Mouse (Mus musculus) left cerebral cortex, postnatal 14 days (tissue): ENCODE measurements around the gene Pphln1. TPM values are rescaled to one million over a fixed set of nuclear protein-coding genes. Genes with fewer than 3 reads are reported as not detected.
A peak's percentile ranks its signal among the peaks of the same experiment; 100 is the strongest.
"Not testable (repeated sequence)": the region's sequence is repeated elsewhere in the genome, so short reads cannot be mapped to it uniquely, and the experiment has no call there.

ENCODE experiments used
- DNase-seq, 2 experiments: peaks; one replicate each; pipeline ENCODE4 v3.0.0; 2021 to 2022; ENCODE audit warnings: low spot score in 2 of 2, mixed read lengths in 1 of 2
- intact Hi-C: fragments of 180-260 bp; cut with DNase I; formaldehyde crosslinking; loops from one replicate; pipeline ENCODE4 v1.15.1; 2025
- long read RNA-seq, 2 experiments: library from polyadenylated mRNA; stranded (forward); transcript quantifications; one replicate each; pipeline ENCODE4 v2.0.0; 2021
- total RNA-seq, 2 experiments: library from RNA; stranded (reverse); gene quantifications; 2 replicates each; pipeline ENCODE4 v1.2.3; 2021

Gene Pphln1
- total RNA-seq = 10 to 100 TPM; 34.8 to 37.3 TPM
- long read RNA-seq, experiment 1, transcript Pphln1-203 (8 exons, 1,154 nt) = major isoform, 7 of 18 reads
- long read RNA-seq, experiment 1, partial matches to known transcripts = 0 of 18 reads
- long read RNA-seq, experiment 1, other reads (novel, unspliced or antisense) = 11 of 18 reads
- long read RNA-seq, experiment 2, transcript Pphln1-203 (8 exons, 1,154 nt) = major isoform, 6 of 10 reads
- long read RNA-seq, experiment 2, partial matches to known transcripts = 0 of 10 reads
- long read RNA-seq, experiment 2, other reads (novel, unspliced or antisense) = 4 of 10 reads

GRCm38 (mm10) chr15:93397826-93398698 is at the start of gene Pphln1, which contains the start of gene Zcrb1:
Gene Pphln1 (plus strand): TSS chr15:93398350.
Gene Zcrb1 (minus strand): TSS chr15:93398334.
- DNase-seq = peak; percentile 62 to 83
- intact Hi-C loops = loop anchor here (5.0 kb wide), 1 partner anchor 121 kb away; the partner anchor contains the start of gene Gxylt1

GRCm38 (mm10) chr15:93358346-93359095 is 39.6 kb upstream of the Pphln1 start:
- intact Hi-C loops = no loop called here
- no peak for DNase-seq

GRCm38 (mm10) chr15:93365561-93365960 is 32.6 kb upstream of the Pphln1 start:
- intact Hi-C loops = no loop called here

DNA sequence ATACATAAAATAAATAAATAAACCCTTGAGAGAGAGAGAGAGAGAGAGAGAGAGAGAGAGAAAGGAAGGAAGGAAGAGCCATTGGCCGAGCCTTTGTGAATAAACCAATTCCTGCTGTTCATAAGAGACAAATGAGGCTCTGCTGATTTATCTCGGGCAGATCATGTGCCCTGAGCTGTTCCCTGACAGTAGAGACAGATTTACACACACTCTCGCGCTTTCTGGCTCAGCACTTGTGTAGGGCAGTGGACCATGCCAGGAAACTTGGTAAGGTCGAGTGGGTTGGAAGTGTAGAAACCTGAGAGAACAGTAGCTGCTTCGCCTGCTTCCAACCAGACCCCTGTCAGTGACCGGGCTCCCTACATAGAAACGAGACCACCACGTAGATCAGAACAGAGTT is 29.6 kb upstream of the Pphln1 start:
- DNase-seq = peak in 1 of 2 experiments; percentile 28
- intact Hi-C loops = no loop called here

More at GRCm38 (mm10) chr15:93365561-93365960, 32.6 kb upstream of the Pphln1 start:
- DNase-seq = no peak

DNA sequence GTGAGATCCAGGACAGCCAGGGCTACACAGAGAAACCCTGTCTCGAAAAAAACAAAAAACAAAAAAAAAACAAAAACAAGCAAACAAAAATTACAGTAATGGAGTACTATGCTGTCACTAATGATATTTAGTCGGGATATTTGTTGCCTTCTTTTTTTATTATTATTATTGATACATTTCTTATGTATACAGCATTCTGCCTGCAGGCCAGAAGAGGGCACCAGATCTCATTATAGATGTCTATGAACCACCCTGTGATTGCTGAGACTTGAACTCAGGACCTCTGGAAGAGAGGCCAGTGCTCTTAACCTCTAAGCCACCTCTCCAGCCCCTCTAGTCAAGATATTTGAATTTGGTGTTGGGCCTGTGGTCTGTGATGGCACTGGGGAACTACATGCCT is 26.3 kb upstream of the Pphln1 start:
- intact Hi-C loops = no loop called here
- DNase-seq = no peak

DNA sequence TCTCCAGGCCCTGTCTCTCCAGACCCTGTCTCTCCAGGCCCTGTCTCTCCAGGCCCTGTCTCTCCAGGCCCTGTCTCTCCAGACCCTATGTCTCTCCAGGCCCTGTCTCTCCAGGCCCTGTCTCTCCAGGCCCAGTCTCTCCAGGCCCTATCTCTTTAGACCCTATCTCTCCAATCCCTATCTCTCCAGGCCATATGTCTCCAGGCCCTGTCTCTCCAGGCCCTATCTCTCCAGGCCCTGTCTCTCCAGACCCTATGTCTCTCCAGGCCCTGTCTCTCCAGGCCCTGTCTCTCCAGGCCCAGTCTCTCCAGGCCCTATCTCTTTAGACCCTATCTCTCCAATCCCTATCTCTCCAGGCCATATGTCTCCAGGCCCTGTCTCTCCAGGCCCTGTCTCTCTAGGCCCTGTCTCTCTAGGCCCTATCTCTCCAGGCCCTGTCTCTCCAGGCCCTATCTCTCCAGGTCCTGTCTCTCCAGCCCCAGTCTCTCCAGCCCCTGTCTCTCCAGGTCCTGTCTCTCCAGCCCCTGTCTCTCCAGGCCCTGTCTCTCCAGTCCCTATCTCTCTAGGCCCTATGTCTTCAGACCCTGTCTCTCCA is 25.5 kb upstream of the Pphln1 start:
- DNase-seq, intact Hi-C loops: not testable (repeated sequence)

- DNase-seq = no peak
- intact Hi-C loops = no loop called here
Observed at GRCm38 (mm10) chr15:93375696-93376095, 22.5 kb upstream of the Pphln1 start.

DNA sequence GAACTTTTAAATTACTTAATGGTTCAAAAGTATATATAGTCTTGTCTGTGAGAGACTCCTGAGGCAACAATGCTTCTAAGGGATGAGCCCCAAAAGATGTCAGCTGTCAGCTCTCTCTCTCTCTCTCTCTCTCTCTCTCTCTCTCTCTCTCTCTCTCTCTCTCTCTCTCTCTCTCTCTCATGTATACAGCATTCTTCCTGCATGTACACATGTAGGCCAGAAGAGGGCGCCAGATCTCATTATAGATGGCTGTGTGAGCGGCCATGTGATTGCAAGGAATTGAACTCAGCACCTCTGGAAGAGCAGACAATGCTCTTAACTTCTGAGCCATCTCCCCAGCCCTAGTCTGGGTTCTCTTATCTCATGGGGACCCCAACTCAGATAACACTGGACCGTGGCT is 19.0 kb upstream of the Pphln1 start:
- no peak for DNase-seq
- intact Hi-C loops = no loop called here

DNA sequence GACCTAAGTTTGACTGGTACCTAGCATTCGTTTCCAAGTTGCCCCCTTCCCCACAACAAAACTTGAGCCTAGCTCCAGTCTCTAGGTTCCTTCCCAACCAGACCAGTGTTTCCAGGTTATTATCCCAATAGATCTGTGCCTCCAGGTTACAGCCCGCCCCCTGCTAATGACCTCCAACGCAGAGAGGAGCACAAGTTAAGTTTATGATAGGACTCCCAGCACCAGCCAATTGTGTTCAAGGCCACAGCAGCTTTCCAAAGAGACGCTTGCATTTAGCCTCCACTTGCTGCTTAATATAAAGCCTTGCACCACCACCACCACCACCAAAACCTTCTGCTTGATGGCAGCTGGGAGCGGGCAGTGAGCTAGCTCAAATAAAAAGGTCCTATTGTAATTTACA is 16.8 kb upstream of the Pphln1 start:
- intact Hi-C loops = no loop called here
- DNase-seq = no peak

- intact Hi-C loops = loop anchor here (5.0 kb wide), 1 partner anchor 120 kb away; the partner anchor contains the start of gene Gxylt1
Observed at GRCm38 (mm10) chr15:93397269-93397668, 881 bp upstream of the Pphln1 start.

DNA sequence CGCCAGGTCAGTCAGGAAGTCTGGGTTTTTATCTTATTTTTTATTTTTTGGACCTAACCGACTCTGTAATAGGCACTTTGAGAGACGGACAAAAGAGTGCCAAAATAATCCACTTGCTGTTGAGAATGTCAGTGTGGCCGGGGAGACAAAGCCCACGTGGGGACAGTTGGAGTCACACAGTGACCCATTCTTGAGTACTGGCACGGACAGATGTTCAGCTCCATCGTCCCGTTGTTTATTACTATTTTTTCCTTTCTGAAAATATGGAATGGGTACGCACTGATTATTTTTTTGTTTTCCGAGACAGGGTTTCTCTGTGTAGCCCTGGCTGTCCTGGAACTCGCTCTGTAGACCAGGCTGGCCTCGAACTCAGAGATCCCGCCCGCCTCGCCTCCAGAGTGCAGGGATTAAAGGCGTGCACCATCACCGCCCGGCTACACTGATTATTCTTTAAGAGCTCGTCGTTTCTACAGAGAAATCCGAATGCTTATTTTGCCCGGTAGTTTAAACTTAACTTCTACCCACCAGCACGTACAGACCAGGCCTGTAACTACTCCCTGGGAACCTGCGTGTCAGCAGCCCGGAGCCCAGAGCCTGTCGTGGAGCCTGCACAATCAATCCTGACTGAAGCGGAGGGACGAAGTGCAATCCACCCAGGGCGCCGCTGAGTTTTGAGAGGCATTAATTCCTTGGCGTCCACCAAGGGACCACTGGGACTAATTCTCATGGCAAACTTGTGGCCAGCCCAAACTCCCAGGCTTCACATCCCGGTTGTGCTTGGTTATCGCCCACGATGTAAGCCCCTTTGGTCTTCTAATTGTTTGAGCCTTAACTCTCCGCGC is 770 bp downstream of the Pphln1 start:
- intact Hi-C loops = loop anchor here (5.0 kb wide), 1 partner anchor 122 kb away; the partner anchor contains the start of gene Gxylt1

More at GRCm38 (mm10) chr15:93397269-93397668, 881 bp upstream of the Pphln1 start:
- peak; percentile 11 to 16 for DNase-seq

DNA sequence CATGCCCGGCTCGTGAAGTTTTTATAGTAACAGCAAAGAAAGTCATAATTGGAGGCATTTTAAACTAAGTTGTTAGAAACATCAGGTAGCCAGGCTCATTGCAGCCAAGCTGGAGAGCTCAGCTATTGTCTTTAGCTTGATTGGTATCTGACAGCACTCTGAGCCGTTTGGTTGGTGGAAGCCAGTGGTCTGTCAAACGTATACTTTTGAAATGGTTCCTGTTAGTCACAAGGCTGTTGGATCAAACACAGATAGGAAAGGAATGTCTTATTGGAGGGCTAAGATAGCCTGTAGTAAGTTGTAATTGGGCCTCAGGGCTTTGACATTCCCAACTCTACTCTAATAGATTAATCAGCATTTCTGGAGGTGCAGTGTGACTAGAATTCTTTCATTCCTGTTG is 3.3 kb downstream of the Pphln1 start:
- intact Hi-C loops = no loop called here

More for the DNA sequence above, 770 bp downstream of the Pphln1 start:
- no peak for DNase-seq

GRCm38 (mm10) chr15:93402730-93403129 is 4.6 kb downstream of the Pphln1 start:
- no peak for DNase-seq
- intact Hi-C loops = no loop called here

More for the DNA sequence above, 3.3 kb downstream of the Pphln1 start:
- no peak for DNase-seq

DNA sequence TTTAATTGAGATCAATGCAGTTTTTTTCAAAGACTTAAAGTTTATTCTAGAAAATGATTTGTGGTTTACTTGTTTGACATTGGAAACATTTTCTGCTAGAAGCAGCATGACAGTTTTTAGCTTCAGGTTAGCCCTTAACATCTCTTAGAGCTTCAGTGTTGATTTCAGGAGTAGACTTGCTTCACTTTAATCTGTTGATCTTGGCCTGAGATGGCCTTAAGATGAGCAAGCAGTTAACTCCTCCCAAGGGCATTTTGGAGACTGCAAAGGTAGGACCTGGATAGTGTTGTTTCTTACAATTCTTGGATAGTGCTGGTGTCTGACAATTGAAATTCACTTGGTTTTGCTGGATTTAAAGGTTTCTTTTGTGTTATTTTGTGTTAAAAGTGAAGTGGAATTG is 6.7 kb downstream of the Pphln1 start:
- intact Hi-C loops = no loop called here
- no peak for DNase-seq

DNA sequence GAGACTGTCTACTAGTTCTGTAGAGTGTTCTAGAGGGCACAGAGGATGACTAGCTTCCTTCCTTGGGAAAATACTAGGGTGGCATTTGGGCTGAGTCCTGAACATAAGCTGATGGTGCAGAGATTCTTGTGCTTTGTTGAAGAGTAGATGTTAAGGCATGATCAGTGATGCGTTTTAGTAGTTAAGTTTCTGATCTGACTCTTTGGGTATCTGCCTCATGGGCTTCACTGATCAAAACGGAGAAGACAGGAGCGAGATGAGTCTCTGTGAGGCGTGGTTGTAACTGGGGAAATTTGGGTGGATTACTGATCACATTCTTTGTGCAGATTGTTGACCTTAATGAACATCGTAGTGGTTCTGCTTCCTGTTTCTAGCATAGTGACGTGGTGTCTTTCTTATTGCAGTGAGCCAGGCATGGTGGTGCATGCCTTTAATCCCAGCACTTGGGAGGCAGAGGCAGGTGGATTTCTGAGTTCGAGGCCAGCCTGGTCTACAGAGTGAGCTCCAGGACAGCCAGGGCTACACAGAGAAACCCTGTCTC is 7.4 kb downstream of the Pphln1 start:
- intact Hi-C loops = no loop called here
- no peak for DNase-seq

DNA sequence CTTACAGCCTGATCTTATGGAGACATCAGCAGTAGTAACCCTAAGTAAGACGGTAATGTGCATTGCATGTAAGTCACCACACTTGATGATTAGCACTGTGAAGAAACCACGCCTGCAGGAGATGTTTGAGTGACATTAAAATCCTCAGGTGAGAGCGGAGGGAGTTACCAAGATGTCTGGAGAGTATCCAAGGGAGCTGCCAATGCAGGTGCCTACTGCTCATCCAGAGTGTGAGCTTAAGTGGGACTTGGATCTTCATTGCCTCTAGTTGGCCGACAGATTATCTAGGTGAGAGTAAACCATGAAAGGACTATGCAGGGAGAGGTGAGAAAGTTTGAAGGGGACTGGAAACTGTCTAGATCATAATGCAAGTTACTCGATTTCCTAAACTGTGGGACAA is 8.3 kb downstream of the Pphln1 start:
- intact Hi-C loops = no loop called here
- DNase-seq = no peak

DNA sequence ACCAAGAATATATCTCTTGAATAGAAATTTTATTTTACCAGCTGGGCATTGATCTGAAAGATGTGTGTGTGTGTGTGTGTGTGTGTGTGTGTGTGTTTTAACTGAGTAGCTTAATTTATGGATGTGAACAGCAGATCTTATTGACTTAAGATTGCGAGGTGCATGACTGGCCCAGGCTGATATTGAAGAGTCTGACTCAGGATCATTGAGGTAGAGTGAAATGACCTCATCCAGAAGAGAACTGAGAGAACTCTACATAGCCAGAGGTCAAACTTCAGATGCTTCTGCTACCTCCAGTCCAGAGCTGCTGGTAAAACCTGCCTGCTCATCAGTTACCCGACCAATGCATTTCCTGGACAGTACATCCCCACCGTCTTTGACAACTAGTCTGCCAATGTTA is 14.3 kb downstream of the Pphln1 start:
- intact Hi-C loops = no loop called here
- no peak for DNase-seq

DNA sequence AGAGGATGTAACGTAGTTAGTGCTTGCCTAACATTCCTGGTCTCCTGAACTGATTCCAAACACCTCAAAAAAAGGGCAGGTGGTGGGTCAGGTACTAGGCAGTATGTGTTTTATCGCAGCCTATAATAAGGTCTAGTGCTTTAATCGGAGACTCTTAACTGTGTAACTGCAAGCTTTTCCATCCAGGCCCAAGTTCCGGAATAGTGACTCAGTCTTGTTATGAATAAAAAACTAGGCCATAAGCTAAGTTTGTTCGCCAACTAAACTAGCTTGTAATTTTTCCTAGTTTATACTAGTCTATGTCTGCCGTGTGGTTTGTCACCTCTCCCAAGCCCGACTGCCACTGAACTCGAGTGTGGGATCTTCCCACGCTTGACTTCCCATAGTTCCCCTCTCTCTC is 16.3 kb downstream of the Pphln1 start:
- DNase-seq = no peak
- intact Hi-C loops = no loop called here
